Mouse (Mus musculus) liver, postnatal 0 days (tissue): ENCODE results near the gene Sema5a.

Experiments
- CTCF ChIP-seq: sonication (generic); IDR thresholded peaks from 2 replicates; pipeline ENCODE4 v1.5.1; 2016; ENCODE audit warnings: antibody characterized with exemption, low read depth
- EP300 ChIP-seq: IDR thresholded peaks from 2 replicates; pipeline ENCODE4 v1.6.1; 2016; ENCODE audit warnings: antibody characterized with exemption, low read depth, mild to moderate bottlenecking

DNA sequence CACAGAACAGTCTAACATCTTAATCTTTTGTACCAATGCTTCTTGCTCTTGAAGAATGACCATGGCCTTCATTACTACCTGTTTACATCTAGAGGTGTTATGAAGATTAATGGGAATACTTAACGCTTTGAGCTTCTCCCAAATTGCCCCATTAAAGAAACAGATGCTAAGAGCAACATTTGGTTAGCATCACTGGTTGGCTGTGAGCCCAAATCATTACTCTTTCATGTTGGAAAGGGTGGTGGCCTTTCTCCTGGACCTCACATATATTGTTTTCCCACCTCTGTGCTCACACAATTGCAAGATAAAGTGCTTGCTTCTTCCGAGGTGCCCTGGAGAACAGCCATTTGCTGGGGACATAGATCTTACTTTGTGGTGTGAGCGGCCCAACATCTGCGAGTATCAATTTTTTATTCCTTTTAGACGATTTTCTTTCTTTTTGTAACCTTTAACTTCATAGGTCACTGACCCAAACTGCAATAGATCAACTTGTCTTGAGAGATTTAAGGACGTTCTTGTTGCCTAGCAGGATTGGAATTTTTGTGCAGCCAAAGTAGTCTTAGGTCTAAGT, 227.0 kb downstream of the Sema5a start:
- TF ChIP-seq EP300, result no peak
- no peak for TF ChIP-seq CTCF
